In the genomic region with DNA sequence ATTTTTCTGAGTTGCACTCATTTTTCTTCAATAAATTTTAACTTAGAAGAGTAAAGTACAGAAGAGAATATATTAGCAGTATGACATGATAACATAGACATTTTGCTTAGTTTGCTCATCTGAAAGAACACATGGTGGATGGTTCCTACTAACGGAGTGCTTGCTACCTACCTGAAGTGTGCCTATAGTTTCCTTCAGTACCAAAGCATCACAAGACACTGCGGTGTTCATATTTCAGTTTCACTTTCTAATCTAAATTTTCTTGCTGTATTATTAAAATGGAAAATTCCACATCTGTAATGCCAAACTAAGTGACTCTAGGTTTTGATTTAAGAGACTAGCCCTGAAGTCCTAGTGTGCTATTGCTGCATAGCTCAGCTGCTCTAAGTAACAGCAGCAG, we compare ENCODE assay signal across 22 mouse cellular contexts.
DNase-seq lines count a peak whose midpoint lies in the region; ATAC-seq lines count a peak whose summit lies in the region.
"Had no signal": no experiment of that assay in that cellular context is flagged by ENCODE, and none has a peak within 500 bp of the region (broad histone marks: within the 10 kb centered on the region; RNA-seq: fewer than 3 reads in every experiment).

No protein-coding gene starts in this region.

- H3K4me2 ChIP-seq in kidney, embryonic 16.5 days (replicated peaks; ENCODE audit: low read depth, low read length), result no peak overlapping the region
- H3K4me2 ChIP-seq: embryonic facial prominence, embryonic 12.5 days; forebrain, embryonic 15.5 days; heart, embryonic 11.5 days; heart, embryonic 15.5 days; hindbrain, embryonic 13.5 days had no signal

- no peaks in the 10 kb centered on the region for H3K36me3 ChIP-seq in kidney, embryonic 16.5 days (ENCODE audit: insufficient read depth, low read length)
- H3K36me3 ChIP-seq in splenic B cell, adult 2 months (ENCODE audit: control insufficient read depth, insufficient read depth, low read length, poor library complexity, severe bottlenecking), result no peaks in the 10 kb centered on the region
- H3K36me3 ChIP-seq: embryonic facial prominence, embryonic 12.5 days; forebrain, embryonic 15.5 days; heart, embryonic 15.5 days; hindbrain, embryonic 13.5 days had no signal

- H3K27me3 ChIP-seq in kidney, embryonic 16.5 days (ENCODE audit: insufficient read depth, low read length), result no peaks in the 10 kb centered on the region
- H3K27me3 ChIP-seq in splenic B cell, adult 2 months (ENCODE audit: control insufficient read depth, insufficient read depth, low read length, poor library complexity, severe bottlenecking), result no peaks in the 10 kb centered on the region
- H3K27me3 ChIP-seq: CH12.LX; embryonic facial prominence, embryonic 12.5 days; forebrain, embryonic 15.5 days; heart, embryonic 15.5 days; hindbrain, embryonic 13.5 days; Patski had no signal

- H3K27ac ChIP-seq in kidney, embryonic 16.5 days (ENCODE audit: low read length), result peak overlapping the region; percentile 75; the same call in 1 of the 2 replicates
- H3K27ac ChIP-seq: embryonic facial prominence, embryonic 12.5 days; forebrain, embryonic 15.5 days; heart, adult 2 months; heart, embryonic 15.5 days; hindbrain, embryonic 13.5 days; hindbrain, postnatal 0 days had no signal

- WGBS in kidney, embryonic 16.5 days, result 70% methylated on average over 2 of the region's 2 CpGs

- no peak for DNase-seq in kidney, adult 9 months
- peak; percentile 34 for DNase-seq in CD4-positive helper T cell, adult 2 months (ENCODE audit: low read depth, low spot score)
- peak; percentile 19 for DNase-seq in splenic B cell, adult 2 months (ENCODE audit: low read depth, low spot score)
- no peak for DNase-seq in left cerebral cortex, adult 11 months (ENCODE audit: low spot score)
- DNase-seq in urinary bladder, postnatal 4 days (ENCODE audit: low spot score in 2 of 2), result no peak
- DNase-seq: adrenal gland, adult 2 months; adrenal gland, postnatal 36 days; cerebellum, adult 8-10 months; cerebellum, postnatal 14 days; embryo, embryonic 11 days; heart, adult 2 months; heart, postnatal 14 days had no signal

- no peak for ATAC-seq in kidney, embryonic 16.5 days (ENCODE audit: low FRiP score, low TSS enrichment)
- ATAC-seq in activated CD4-positive, CD25-positive, alpha-beta regulatory T cell, adult 4 months, result peak; percentile 52
- ATAC-seq: forebrain, embryonic 15.5 days; hindbrain, postnatal 0 days; Patski had no signal

- no peaks in the 10 kb centered on the region for H3K4me1 ChIP-seq in kidney, embryonic 16.5 days (ENCODE audit: insufficient read depth, low read length)
- H3K4me1 ChIP-seq: forebrain, embryonic 15.5 days; heart, embryonic 15.5 days; hindbrain, embryonic 13.5 days had no signal

- H3K9me3 ChIP-seq in kidney, embryonic 16.5 days (ENCODE audit: low read length), result no peaks in the 10 kb centered on the region
- H3K9me3 ChIP-seq: embryonic facial prominence, embryonic 12.5 days; forebrain, embryonic 15.5 days; heart, embryonic 15.5 days; hindbrain, embryonic 13.5 days had no signal

- no peak overlapping the region for H3K9ac ChIP-seq in kidney, embryonic 16.5 days (replicated peaks; ENCODE audit: low read length)
- H3K9ac ChIP-seq: embryonic facial prominence, embryonic 12.5 days; forebrain, embryonic 15.5 days; heart, embryonic 15.5 days; hindbrain, embryonic 13.5 days had no signal

- no peak overlapping the region for H3K4me3 ChIP-seq in kidney, embryonic 16.5 days (ENCODE audit: low read length)
- H3K4me3 ChIP-seq: embryonic facial prominence, embryonic 12.5 days; forebrain, embryonic 15.5 days; heart, adult 2 months; heart, embryonic 15.5 days; hindbrain, embryonic 13.5 days had no signal

Comparison
In these comparisons a context has a peak if more than half of its experiments do, and no peak if none do; other contexts are left out.
1. DNase-seq: peak in CD4-positive helper T cell, adult 2 months (single experiment) and splenic B cell, adult 2 months (single experiment); none in kidney, adult 9 months (single experiment), left cerebral cortex, adult 11 months (single experiment) and urinary bladder, postnatal 4 days (0 of 2).